Mouse (Mus musculus) neutrophil, adult 65 days (primary cell): ENCODE data around the gene 1810049J17Rik. TPM values are rescaled to one million over a fixed set of nuclear protein-coding genes. Genes with fewer than 3 reads are reported as not detected.

Source experiments
- total RNA-seq: library from RNA; stranded (reverse); gene quantifications from 2 replicates; pipeline ENCODE4 v1.2.4, GENCODE M21; 2023

The 1810049J17Rik gene
- 2.0 TPM in 1 of 2 replicates, not detected in the other for total RNA-seq

DNA sequence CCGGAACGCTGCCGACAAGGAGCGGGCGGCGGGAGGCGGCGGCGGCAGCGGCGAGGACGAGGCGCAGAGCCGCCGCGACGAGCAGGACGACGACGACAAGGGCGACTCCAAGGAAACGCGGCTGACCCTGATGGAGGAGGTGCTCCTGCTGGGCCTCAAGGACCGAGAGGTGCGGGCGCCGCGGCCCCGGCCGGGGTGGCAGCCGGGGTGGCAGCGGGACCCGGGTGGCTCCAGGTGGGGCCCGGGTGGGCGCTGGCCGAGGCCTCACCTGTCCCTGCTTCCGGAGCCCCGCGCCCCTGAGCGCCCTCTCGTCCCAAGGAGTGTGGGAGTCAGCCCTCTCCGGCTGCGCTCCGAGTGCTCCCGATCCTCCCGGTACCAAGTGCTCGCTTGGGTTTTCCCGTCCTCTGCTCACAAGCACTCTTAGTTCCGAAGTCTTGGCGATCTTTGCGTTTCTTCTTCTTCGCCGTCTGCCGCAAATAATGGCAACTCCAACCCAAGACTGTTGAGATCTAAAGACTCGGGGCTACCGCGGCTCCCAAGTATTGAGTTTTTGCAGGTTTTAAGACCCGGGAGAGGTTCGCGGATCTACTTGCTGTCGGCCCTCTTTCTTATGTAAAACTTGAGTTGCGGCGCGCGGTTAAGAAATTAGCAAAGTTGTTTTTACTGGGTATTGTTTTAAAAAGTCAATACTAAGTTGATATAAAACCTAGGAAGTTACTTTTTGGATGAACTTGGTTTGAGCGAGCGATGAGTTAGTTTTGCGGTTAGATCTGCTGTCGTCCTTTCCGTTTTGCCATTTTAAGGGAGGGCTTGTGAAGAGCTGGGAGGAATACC is at the start of gene 1810049J17Rik:
TSS of gene 1810049J17Rik (minus strand) at position 112 of the 834 bp plus-strand sequence.

DNA sequence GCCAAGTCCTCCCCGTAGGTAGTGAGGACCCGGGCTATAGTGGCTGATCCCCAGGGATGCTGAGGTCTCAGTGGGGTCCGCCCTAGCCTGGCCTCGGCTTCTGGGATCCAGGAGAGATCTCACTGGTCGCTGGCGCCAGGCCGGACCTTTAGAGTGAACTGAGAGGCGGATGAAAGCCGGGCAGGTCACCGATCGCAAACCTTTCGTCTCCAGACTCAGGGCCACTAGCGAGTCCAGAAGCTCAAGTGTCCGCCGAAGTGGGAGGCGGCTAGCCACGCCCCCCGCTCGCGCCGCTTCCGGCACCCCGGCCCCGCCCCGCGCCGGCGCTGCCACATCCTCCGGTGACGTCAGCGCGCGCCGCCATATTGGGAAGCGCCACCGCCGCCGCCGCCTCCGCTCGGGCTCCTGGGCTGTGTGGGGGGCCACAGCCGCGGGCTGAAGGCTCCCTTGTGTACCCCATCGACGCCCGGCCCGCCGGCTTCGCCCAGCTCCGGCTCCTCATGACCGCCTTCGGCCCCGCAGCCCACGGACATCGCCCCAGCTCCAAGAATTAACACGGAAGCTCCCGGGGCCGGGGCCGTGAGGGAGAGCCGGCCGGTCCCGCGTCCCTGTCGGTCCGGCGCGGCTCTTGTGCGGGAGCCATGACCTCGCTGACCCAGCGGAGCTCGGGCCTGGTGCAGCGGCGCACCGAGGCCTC is 460 bp downstream of the 1810049J17Rik start, which contains the start of gene Golph3:
TSS of gene Golph3 (plus strand) at position 360 of the 697 bp plus-strand sequence.

Other genes starting within 250 kb of the 1810049J17Rik start
- 62.2 and 70.0 TPM in 2 replicates for gene Zfr, start 204.1 kb downstream of the 1810049J17Rik start, total RNA-seq
- gene Mtmr12, start 116.9 kb downstream of the 1810049J17Rik start, total RNA-seq, result 33.1 and 43.5 TPM in 2 replicates
- 120 and 139 TPM in 2 replicates for gene Golph3, start 449 bp downstream of the 1810049J17Rik start, total RNA-seq